Mouse (Mus musculus) midbrain, embryonic 11.5 days (tissue): ENCODE results near the gene Wdr46. TPM values are rescaled to one million over a fixed set of nuclear protein-coding genes. Genes with fewer than 3 reads are reported as not detected.
A peak's percentile ranks its signal among the peaks of the same experiment; 100 is the strongest.

Experiments used
- ATAC-seq: fragments of 200-750 bp; cut with Nextera tagmentation; 2 replicates; pipeline ENCODE4 v1.8.0; 2017; ENCODE audit warnings: moderate TSS enrichment, moderate library complexity; ENCODE audit not compliant: low FRiP score
- DNase-seq: peaks from one replicate; pipeline ENCODE4 v3.0.0; 2015; ENCODE audit warnings: low spot score; ENCODE audit errors: missing footprints
- H3K27ac ChIP-seq: fragments of 300-500 bp; sonication (generic); 2 replicates; pipeline ENCODE4 v1.5.1; 2014; ENCODE audit warnings: low read depth, low read length
- H3K27me3 ChIP-seq: fragments of 300-500 bp; sonication (generic); 2 replicates; pipeline ENCODE4 v1.6.1; 2014; ENCODE audit warnings: mild to moderate bottlenecking, low read length, moderate library complexity, mixed read lengths; ENCODE audit not compliant: control insufficient read depth, insufficient read depth
- H3K36me3 ChIP-seq: fragments of 300-500 bp; sonication (generic); 2 replicates; pipeline ENCODE4 v1.6.1; 2014; ENCODE audit warnings: mild to moderate bottlenecking, low read length, moderate library complexity, mixed read lengths; ENCODE audit not compliant: control insufficient read depth, insufficient read depth
- H3K4me1 ChIP-seq: fragments of 300-500 bp; sonication (generic); 2 replicates; pipeline ENCODE4 v1.6.1; 2014; ENCODE audit warnings: low read length; ENCODE audit not compliant: control insufficient read depth, insufficient read depth
- H3K4me2 ChIP-seq: fragments of 300-500 bp; sonication (generic); 2 replicates; pipeline ENCODE4 v1.6.1; 2014; ENCODE audit warnings: mild to moderate bottlenecking, moderate library complexity
- H3K4me3 ChIP-seq: fragments of 300-500 bp; sonication (generic); 2 replicates; pipeline ENCODE4 v1.5.1; 2014; ENCODE audit warnings: low read depth, low read length
- H3K9ac ChIP-seq: fragments of 300-500 bp; sonication (generic); 2 replicates; pipeline ENCODE4 v1.6.1; 2014; ENCODE audit warnings: low read length
- H3K9me3 ChIP-seq: fragments of 300-500 bp; sonication (generic); 2 replicates; pipeline ENCODE4 v1.6.1; 2016; ENCODE audit warnings: low read length; ENCODE audit not compliant: control insufficient read depth
- WGBS: fragments of 180-500 bp; shearing (Covaris S2); extraction: QIAGEN DNeasy Blood & Tissue Kit; methylation state at CpG from one replicate; pipeline ENCODE4 v1.1.7; 2014; 5-methylcytosine and 5-hydroxymethylcytosine counted together
- polyA plus RNA-seq: library from polyadenylated mRNA; unstranded; fragments of >200 nt; fragmentation: Nextera tagmentation; extraction: Ambion mirVana; gene quantifications from 2 replicates; pipeline ENCODE4 v1.2.1, GENCODE M21; 2014

The Wdr46 gene
- polyA plus RNA-seq, 1 experiment from 2014 or later = 27.4 TPM

DNA sequence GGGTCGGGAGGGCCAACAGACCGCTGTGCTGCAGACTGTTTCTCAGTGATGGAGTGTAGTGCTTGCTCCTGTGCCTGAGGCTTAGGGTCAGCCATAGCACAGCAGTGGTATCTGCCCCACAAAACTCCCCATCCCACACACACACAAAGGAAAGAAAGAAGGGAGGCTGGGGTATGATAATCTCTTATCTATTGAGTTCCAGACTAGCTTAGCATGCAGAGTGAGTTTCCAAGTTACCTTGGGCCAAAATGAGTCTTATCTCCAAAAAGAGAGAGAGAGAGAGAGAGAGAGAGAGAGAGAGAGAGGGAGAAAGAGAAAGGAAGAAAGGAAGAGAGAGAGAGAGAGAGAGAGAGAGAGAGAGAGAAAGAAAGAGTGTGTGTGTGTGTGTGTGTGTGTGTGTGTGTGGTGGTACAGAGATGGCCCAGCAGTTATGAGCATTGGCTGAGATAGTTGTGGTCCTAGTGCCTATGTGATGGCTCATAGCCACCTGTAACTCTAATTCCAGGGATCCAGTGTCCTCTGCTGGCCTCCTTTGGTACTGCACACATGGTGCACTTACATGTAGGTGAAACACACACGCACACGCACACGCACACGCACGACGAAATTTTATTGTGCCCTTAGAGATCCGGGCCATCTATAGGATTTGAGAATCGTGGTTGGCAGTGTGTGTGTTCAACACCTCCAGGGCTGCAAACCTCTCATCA, 15.7 kb upstream of the Wdr46 start:
- no peak overlapping the region for H3K4me2 ChIP-seq
- no peak for ATAC-seq
- WGBS = 84% methylated on average over 10 of the region's 10 CpGs
- H3K4me1 ChIP-seq = peaks cover 13% of the 10 kb centered on the region
- no peaks in the 10 kb centered on the region for H3K27me3 ChIP-seq
- no peak overlapping the region for H3K9ac ChIP-seq
- H3K9me3 ChIP-seq = no peaks in the 10 kb centered on the region
- no peak overlapping the region for H3K27ac ChIP-seq
- H3K36me3 ChIP-seq = no peaks in the 10 kb centered on the region
- no peak for DNase-seq
- H3K4me3 ChIP-seq = no peak overlapping the region

DNA sequence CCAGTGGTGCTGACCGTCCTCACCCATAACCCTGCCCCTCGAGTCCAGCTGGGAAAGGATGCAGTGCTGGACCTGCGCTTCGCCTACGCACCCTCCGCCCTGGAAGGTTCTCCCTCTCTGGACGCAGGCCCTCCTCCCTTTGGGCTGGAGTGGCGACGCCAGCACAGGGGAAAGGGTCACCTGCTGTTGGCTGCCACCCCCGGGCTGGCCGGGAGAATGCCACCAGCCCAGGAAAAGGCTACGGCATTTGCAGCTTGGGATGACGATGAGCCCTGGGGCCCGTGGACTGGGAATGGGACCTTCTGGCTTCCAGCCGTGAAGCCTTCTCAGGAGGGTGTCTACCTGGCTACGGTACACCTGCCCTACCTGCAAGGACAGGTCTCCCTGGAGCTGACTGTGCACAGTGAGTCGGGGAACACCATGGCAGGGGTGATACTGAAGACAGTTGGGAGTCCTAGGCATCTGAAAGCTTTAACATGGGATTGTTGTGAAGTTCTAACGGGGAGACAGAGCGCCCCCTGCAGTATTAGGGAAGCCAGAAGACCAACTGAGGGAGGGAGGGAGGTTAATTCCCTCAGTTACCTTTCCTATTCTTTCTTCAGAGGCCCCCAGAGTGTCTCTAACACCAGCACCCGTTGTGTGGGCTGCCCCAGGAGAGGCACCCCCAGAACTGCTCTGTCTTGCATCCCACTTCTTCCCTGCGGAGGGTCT, 14.9 kb upstream of the Wdr46 start:
- Histone ChIP-seq H3K9me3 (no peaks in the 10 kb centered on the region), H3K4me1 (peaks cover 9% of the 10 kb centered on the region), H3K4me3 (no peak overlapping the region), H3K9ac (no peak overlapping the region), H3K36me3 (no peaks in the 10 kb centered on the region), H3K27ac (no peak overlapping the region), H3K27me3 (no peaks in the 10 kb centered on the region), H3K4me2 (no peak overlapping the region)
- DNase-seq (no peak), ATAC-seq (no peak)
- WGBS = 82% methylated on average over 21 of the region's 21 CpGs

DNA sequence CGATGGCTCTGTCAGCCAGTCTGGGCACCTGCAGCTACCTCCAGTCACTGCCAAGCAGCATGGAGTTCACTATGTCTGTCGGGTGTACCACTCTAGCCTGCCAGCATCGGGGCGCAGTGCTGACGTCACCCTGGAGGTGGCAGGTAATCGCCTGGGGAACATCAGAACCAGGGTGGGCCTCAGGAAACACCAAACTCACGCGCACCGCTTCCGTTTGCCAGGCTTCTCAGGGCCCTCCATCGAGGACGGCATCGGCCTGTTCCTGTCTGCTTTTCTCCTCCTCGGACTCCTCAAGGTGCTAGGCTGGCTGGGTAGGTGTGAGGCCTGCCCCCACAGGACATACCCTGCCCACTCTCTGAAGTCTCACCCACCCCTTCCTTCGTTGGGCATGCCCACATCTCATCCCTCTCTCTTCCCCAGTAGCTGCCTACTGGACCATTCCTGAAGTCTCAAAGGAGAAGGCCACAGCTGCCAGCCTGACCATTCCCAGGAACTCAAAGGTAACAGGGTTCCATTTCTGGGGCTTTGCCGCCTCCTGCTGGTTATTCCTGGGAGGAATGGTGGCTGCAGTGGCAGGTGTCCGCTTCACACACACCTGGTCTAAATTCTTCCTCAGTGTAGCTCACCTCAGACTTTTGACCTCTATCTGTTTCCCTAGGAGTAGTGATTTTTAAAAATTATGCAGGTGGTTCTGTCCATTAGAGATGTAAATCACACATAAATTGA, 14.1 kb upstream of the Wdr46 start:
- no peak for DNase-seq
- 73% methylated on average over 17 of the region's 17 CpGs for WGBS
- H3K9me3 ChIP-seq = no peaks in the 10 kb centered on the region
- H3K4me2 ChIP-seq = no peak overlapping the region
- no peak overlapping the region for H3K27ac ChIP-seq
- H3K9ac ChIP-seq = no peak overlapping the region
- H3K4me3 ChIP-seq = no peak overlapping the region
- no peak for ATAC-seq
- H3K4me1 ChIP-seq = peaks cover 13% of the 10 kb centered on the region
- no peaks in the 10 kb centered on the region for H3K36me3 ChIP-seq
- no peaks in the 10 kb centered on the region for H3K27me3 ChIP-seq

DNA sequence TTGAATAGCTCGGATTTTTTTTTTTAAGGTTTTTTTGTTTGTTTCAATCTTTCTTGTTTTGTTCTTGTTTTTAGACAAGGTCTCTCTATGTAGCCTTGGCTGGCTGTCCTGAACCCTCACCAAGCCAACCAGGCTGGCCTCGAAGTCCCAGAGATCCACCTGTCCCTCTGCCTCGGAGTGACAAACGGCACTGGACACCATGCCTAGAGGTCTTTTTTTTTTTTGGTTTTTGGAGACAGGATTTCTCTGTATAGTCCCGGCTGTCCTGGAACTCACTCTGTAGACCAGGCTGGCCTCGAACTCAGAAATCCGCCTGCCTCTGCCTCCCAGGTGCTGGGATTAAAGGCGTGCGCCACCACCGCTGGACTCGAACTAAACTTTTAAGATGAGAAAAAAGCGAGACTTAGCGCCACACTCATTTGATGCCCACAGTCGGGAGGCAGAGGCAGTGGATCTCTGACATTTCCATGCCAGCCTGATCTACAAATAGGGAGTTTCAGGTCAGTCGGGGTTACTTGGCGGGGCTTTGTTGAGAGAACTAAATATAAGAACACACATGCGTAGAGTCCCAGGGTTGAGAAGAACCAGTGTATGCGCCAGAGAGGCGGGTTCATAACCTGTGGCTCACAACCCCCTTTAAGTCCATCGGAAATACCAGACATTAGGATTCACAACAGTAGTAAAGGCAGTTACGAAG, 12.1 kb upstream of the Wdr46 start:
- no peak for ATAC-seq
- no peak overlapping the region for H3K27ac ChIP-seq
- 63% methylated on average over 21 of the region's 21 CpGs for WGBS

DNA sequence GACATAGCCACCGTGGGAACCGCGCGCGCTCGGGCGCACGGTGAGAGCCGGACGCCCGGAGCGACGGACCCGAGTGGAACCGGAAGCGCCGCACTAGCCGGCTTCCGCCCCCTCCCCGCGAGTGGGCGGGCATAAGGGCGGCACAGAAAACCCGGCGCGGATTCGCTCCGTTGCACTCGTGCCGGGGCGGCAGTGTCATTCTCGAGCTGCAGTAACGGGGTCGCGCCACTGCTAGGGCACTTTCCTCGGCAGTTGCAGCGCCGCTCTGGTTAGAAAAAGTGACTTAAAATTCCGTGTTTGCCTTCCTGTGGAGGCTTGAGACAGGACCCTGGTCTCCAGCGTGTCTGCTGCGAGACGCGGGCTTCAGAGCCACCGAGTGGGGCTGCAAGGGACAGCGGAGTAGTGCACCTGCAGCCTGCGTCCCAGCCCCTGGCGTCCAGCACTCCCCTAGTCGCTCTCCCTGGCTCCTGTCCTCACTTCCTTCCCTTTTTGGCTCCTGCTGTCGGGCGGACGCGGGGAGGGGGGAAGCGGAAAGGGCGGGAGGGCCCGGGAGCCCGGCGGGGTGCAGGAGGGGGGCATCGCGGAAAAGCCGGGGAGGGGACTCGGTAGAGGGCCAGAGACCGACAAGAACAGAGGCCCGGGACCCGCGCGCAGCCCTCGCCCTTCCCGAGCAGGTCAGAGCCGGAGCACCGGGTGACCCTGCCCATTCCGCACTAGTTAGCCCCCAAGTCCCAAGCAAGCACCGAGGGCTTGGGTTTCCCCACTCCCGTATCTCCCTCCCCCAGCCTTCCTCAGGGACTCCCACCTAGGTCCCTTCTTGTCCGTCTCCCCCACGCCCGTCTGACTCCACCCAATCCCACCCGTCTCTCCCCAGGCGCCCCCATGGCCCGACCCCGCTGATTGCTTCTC, 10.8 kb upstream of the Wdr46 start, which contains the start of gene Rgl2:
Gene Rgl2 (plus strand): TSS at position 173 of the 909 bp plus-strand sequence.
- Histone ChIP-seq H3K27ac (peak within 1 kb of the TSS; percentile 89), H3K36me3 (no peaks in the 10 kb centered on the region), H3K9ac (peak within 1 kb of the TSS; percentile 88), H3K9me3 (no peaks in the 10 kb centered on the region), H3K4me3 (peak within 1 kb of the TSS; percentile 87), H3K4me1 (peaks cover 15% of the 10 kb centered on the region), H3K27me3 (no peaks in the 10 kb centered on the region), H3K4me2 (peak within 1 kb of the TSS; percentile 89)
- under 1% methylated on average over 77 of the region's 80 CpGs for WGBS
- DNase-seq (peak; percentile 100), ATAC-seq (peak; percentile 82)

More for the DNA sequence above, 12.1 kb upstream of the Wdr46 start:
- Histone ChIP-seq H3K9me3 (no peaks in the 10 kb centered on the region), H3K4me1 (peaks cover 15% of the 10 kb centered on the region), H3K9ac (peak overlapping the region; percentile 88), H3K4me3 (peak overlapping the region; percentile 87), H3K36me3 (no peaks in the 10 kb centered on the region), H3K4me2 (peak overlapping the region; percentile 89), H3K27me3 (no peaks in the 10 kb centered on the region)
- DNase-seq = no peak

DNA sequence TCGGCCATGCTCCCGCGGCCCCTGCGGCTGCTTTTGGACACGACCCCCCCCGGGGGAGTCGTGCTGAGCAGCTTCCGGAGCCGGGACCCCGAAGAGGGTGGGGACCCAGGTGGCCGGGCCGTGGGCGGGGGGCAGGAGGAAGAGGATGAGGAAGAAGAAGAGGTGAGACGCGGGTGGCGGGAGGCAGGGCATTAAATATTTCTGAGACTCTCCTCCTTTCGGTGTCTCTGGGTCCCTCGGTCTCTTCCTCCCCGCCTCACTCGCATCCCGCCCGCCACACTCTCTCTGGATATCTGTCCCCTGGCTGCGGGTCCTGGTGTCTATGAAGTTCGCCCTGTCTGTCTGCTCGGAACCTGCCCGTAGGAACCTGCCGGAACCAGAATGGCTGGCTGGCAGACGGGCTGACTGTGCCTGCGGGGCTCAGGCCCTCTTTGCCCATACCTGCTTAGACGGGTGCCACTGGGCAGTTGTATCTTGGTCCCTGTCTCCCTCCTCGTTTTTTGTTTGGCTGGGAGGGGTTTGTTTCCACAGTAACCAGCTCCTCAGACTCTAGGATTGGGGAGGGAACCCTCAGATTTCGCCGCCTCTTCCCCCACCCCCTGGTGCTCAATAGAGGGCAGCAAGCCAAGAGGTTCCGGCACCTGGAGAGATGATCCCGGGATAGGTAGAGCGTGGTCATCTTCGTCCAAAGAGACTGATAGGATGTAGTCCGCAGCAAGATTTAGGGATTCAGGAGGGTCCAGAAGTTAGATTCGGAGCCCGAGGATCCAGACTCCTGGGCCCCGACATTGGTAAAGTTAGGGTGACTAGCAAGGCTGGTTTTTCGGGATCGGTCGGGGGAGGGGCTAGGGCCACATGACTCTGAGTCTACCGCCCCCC, 9.9 kb upstream of the Wdr46 start:
- H3K36me3 ChIP-seq = no peaks in the 10 kb centered on the region

DNA sequence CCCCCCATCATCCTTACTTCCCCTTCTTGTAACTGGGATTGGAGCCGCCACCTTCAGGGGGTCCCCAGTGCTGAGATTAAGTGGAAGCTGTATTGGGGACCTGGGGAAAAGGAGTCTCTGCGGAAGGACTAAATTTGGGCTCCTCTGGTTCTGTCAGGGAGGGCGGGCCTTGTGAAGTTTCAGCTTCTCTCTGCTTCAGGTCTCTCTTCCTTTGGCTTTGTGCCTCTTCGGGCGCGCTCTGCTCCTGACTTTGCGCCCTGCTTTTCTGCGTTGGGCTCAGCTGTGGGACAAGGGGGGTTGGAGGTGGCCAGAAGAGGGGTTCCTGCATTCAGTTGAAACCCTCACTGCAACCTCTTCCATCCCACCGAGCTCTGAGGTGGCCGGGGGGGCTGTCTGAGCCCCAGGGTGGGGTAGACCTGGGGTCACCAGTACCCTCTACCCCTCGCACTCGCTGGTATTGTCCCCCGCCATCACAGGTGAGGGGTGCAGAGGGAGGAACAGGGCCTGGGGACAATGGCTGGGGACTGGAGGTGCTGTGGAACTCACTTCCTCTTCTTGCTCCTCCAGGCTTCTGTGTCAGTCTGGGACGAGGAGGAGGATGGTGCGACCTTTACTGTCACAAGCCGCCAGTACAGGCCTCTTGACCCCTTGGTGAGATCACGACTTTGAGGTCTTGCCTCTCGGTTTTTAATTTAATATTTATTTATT, 9.1 kb upstream of the Wdr46 start:
- H3K36me3 ChIP-seq = no peaks in the 10 kb centered on the region
- 35% methylated on average over 18 of the region's 18 CpGs for WGBS
- H3K27ac ChIP-seq = no peak overlapping the region
- peak overlapping the region; percentile 88 for H3K9ac ChIP-seq
- ATAC-seq (no peak), DNase-seq (no peak)
- peaks cover 15% of the 10 kb centered on the region for H3K4me1 ChIP-seq
- no peaks in the 10 kb centered on the region for H3K9me3 ChIP-seq
- H3K27me3 ChIP-seq = no peaks in the 10 kb centered on the region
- H3K4me2 ChIP-seq = peak overlapping the region; percentile 89
- H3K4me3 ChIP-seq = peak overlapping the region; percentile 87

More for the DNA sequence above, 9.9 kb upstream of the Wdr46 start:
- peak; percentile 12; the same call in 1 of the 2 replicates for ATAC-seq
- no peaks in the 10 kb centered on the region for H3K27me3 ChIP-seq
- H3K9ac ChIP-seq = peak overlapping the region; percentile 88
- H3K27ac ChIP-seq = peak overlapping the region; percentile 89
- under 1% methylated on average over 45 of the region's 45 CpGs for WGBS
- DNase-seq = peak; percentile 90
- no peaks in the 10 kb centered on the region for H3K9me3 ChIP-seq
- H3K4me3 ChIP-seq = peak overlapping the region; percentile 87
- H3K4me1 ChIP-seq = peaks cover 15% of the 10 kb centered on the region
- H3K4me2 ChIP-seq = peak overlapping the region; percentile 89
